Mouse (Mus musculus) kidney, postnatal 14 days (tissue): ENCODE results near the gene Lpar5.

Source experiments
- DNase-seq: peaks from one replicate; pipeline ENCODE4 v3.0.0; 2022; ENCODE audit warnings: mixed read lengths

Lpar5 gene

DNA sequence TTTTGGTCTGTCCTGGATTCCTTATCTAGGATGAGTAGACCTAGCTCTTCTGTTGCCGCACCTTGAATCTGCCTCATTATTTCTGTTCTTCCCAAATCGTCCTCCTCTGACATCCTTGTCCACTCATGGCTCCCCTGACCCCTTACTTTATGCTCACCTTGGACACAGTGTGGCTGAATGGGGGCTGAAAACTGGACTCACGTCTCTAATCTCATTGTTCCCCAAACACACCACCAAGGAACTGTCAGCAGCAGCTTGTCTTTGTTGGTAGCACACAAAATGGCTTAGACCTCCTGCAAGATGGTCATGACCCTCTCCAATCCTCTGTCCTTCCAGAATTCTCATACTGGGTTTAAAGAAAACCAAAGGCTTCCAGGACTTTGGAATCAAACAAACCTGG lies 20.2 kb downstream of the Lpar5 start:
- no peak for DNase-seq

- peak; percentile 92 for DNase-seq
These were observed 21.0 kb downstream of the Lpar5 start for GRCm38 (mm10) chr6:125088561-125089321.

DNA sequence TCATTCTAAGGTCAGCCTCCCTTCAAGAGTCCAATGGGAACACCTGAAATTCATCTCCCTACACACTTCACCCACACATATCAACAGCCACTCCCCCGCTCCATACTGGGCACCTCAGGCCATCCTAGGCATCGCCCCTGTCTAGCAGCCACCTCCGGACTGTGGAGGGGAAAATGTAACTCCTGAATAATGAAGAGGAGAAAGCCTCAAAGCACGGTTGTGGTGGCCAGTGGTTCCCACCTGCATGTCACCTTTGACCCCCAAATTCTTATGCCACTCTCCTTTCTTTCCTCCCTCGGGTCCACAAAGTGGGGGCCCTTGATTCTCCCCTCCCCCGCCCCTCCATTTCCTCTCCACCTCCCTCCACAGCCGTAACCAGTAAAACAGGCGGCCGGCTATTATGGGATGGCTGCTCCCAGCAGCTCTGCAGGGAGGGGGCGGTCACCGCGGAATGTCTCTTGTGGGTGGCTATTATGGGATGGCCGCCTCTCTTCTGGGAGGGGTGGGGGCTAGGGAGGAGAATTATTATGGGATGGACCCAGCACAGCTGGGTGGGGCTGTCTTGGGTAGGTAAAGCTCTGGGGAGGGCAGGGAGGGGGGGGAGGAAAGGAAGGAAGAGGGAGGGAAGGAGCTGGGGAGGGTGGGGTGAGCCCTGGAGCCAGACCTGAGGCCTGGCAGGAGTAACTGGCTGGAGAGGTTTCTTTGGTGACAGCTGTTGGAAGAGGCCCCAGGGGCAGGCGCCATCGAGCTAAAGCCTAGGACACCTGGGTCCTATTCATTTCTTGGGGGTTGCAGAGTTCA lies 22.0 kb downstream of the Lpar5 start:
- peak; percentile 92 for DNase-seq

GRCm38 (mm10) chr6:125090341-125091085 lies 22.8 kb downstream of the Lpar5 start:
- DNase-seq: no peak

GRCm38 (mm10) chr6:125092372-125092771 lies 24.7 kb downstream of the Lpar5 start:
- no peak for DNase-seq

- no peak for DNase-seq
These were observed 27.1 kb downstream of the Lpar5 start for GRCm38 (mm10) chr6:125094843-125095242.

DNA sequence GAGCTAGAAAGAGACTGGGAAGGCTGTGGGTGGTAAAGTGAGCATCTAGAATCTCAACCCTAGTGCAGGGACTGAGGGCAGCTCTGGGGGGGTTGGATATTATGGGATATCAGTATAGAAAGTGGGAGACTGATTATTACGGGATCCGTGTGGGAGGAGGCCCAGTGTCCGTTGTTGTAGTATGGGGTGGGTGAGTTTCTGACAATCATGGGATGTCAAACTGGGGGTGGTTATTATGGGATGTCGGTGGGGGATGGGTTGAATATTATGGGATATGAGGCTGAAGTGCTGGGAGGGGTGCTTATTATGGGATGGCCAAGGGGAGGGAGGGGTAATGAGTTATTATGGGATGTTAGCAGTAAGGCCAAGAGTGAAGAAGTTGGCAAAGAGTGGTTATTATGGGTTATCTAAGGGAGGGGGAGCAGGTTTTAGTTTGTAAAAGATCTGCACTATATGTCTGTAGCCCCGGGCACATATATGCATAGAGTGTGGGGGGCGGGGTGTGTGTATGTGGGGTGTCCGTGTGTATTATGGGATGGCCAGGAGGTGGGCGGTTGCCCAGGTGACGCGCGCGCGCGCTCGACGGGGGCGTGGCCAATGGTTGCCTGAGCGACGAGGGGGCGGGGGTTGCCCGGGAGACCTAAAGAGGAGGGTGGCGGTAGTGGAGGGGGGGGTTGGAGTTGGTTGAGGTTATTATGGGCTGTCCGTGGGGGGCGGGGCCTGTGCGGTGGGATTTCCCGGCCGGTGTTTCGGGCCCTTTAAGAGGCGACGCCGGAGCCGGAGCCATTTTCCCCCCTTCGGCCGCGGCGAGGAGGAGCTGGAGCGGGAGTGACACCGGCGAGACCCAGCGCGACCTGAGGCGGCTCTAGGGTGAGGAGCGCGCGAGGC lies 27.9 kb downstream of the Lpar5 start, which contains the start of gene Chd4:
Gene Chd4, plus strand, starts transcription at position 591 of the 888 bp plus-strand sequence.
- DNase-seq: peak; percentile 97

GRCm38 (mm10) chr6:125096279-125096596 lies 28.5 kb downstream of the Lpar5 start:
- no peak for DNase-seq

DNA sequence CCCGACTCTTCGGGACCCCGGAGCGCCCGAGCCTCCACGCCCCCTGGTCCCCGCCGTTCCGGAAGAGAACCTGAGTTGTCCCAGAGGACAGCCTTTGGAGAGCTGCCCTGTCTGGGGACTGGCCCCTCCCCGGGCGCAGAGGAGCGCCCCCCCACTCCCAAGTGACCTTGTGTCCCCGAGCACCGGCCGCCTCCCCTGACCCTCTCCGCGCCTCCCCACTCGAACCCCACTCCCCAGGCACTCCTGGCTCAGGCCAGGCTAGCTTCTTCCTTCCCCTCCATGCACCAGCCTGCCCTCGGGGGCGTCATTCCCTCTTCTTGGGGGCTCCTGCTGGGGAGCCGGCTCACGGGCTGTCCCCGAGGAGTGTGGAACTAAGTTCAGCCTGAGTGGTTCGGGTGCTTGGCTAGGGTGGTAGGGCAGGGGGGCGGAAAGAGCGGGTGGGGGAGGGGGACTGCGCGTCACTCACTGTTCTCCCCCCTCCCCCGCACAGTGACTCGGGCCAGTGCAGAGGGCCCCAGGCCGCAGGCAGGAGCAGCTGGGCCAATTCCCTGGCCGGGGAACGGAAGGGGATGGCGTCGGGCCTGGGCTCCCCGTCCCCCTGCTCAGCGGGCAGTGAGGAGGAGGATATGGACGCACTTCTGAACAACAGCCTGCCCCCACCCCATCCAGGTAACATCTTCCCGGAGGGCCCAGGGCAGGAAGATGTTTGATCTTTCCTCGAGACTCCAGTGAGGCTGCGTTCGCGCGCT lies 29.1 kb downstream of the Lpar5 start:
- peak; percentile 84 for DNase-seq

- no peak for DNase-seq
These were observed 29.6 kb downstream of the Lpar5 start for GRCm38 (mm10) chr6:125097346-125097689.

GRCm38 (mm10) chr6:125097951-125098350 lies 30.2 kb downstream of the Lpar5 start:
- no peak for DNase-seq

GRCm38 (mm10) chr6:125098513-125098912 lies 30.8 kb downstream of the Lpar5 start:
- DNase-seq: no peak

DNA sequence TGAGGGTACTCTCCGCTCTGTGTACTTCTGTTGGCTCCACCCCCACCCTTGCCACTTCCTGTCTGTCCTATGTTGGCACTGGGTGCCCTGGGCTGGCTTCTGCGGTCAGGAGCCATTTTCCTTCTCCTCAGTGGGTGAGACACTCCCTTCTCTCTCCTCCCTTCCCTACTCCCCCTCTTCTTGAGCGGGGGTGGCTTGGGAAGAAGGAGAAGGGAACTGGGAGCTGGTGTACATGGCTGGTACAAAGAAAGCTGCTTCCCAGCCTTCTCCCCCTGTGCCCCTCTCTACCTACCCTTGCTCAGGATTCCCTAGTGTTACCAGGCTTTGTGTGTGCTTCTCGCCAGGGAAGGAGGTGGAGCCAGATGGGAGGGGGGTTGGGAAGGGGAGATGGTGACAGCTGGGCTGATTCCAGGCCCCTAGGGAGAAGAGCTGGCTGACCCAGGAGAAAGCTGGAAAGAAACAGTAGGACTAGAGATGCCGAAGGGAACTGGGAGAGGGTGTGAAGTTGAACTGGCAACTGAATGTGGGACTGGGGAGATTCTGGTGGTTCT lies 31.8 kb downstream of the Lpar5 start:
- DNase-seq: peak; percentile 59

DNA sequence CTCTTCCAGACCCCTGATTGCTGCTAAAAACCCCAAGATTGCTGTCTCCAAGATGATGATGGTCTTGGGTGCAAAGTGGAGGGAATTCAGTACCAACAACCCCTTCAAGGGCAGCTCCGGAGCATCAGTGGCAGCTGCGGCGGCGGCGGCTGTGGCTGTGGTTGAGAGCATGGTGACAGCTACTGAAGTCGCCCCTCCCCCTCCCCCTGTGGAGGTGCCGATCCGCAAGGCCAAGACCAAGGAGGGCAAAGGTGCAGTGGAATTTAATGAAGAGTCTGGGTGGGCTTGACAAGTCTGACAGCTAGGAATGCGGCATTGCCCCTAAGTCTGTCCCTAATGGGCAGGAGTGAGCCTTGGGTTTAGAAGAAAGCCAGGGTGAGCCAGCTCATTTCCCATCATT lies 33.7 kb downstream of the Lpar5 start:
- no peak for DNase-seq

- no peak for DNase-seq
These were observed 36.5 kb downstream of the Lpar5 start for GRCm38 (mm10) chr6:125104223-125104622.

DNA sequence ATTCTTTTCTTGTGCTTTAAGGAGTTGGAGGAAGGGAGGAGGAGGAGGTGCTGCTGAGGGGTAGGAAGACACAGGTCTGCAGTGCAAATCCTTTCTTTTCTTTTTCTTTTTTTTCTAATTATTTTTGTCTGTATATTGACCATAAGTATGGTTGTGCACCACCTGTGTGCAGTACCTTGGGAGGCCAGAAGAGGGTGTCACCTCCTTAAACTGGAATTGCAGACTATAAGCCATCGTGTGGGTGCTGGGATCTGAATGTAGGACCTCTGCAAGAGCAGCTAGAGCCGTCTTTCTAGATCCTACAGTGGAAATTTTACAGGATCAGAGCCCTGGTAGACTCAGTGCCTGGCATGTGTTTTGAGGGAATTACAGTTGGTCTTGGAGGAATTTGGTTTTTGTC lies 40.0 kb downstream of the Lpar5 start:
- DNase-seq: no peak

- DNase-seq: no peak
These were observed 41.7 kb downstream of the Lpar5 start for GRCm38 (mm10) chr6:125109371-125109770.

GRCm38 (mm10) chr6:125110927-125111326 lies 43.2 kb downstream of the Lpar5 start:
- DNase-seq: peak; percentile 60

- DNase-seq: no peak
These were observed 44.8 kb downstream of the Lpar5 start for GRCm38 (mm10) chr6:125112553-125112952.

DNA sequence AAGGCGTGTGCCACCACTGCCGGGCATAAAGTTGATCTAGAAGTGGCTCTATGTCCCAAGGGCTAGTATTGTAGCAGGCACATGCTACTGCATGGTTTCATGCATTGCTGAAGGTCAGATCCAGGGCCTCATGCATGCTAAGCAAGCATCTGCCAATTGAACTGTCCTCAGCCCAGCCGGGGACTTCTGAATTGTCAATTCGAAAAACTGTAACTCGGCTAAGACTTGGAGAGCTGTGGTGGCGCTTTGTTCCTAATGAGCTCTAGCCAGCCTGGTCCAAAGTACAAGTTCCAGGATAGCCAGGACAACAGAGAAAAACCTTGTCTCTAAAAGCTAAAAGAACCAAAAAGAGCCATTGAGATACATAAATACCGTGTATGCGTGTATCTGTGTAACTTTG lies 51.7 kb downstream of the Lpar5 start:
- no peak for DNase-seq

- no peak for DNase-seq
These were observed 61.0 kb downstream of the Lpar5 start for GRCm38 (mm10) chr6:125128724-125129123.
